Mouse (Mus musculus) olfactory bulb, adult 2 months (tissue): ENCODE results near the gene Lrg1. TPM values are rescaled to one million over a fixed set of nuclear protein-coding genes. Genes with fewer than 3 reads are reported as not detected.
A peak's percentile ranks its signal among the peaks of the same experiment; 100 is the strongest.

Experiments
- H3K27ac ChIP-seq: fragments of 200-500 bp; 2 replicates; pipeline ENCODE4 v1.5.1; 2012; ENCODE audit warnings: low read depth, low read length; ENCODE audit not compliant: insufficient read depth
- H3K4me1 ChIP-seq: fragments of 200-500 bp; 2 replicates; pipeline ENCODE4 v1.6.1; 2012; ENCODE audit warnings: low read length; ENCODE audit not compliant: control insufficient read depth, insufficient read depth
- H3K4me3 ChIP-seq: fragments of 200-500 bp; 2 replicates; pipeline ENCODE4 v1.5.1; 2012; ENCODE audit warnings: mild to moderate bottlenecking, low read depth, low read length, moderate library complexity; ENCODE audit not compliant: insufficient read depth
- CTCF ChIP-seq: fragments of 200-500 bp; IDR thresholded peaks from 2 replicates; pipeline ENCODE4 v1.5.1; 2012; ENCODE audit warnings: low read depth, mild to moderate bottlenecking, low read length, moderate library complexity; ENCODE audit not compliant: insufficient read depth
- POLR2A ChIP-seq: fragments of 200-500 bp; IDR thresholded peaks from 2 replicates; pipeline ENCODE4 v1.6.1; 2012; ENCODE audit warnings: mild to moderate bottlenecking, low read depth, low read length, moderate library complexity; ENCODE audit not compliant: insufficient read depth
- WGBS: fragments of 180-500 bp; shearing (Covaris S2); methylation state at CpG from one replicate; pipeline ENCODE4 v1.1.7; 2018; 5-methylcytosine and 5-hydroxymethylcytosine counted together
- polyA plus RNA-seq: library from polyadenylated mRNA; stranded (reverse); fragments of >200 nt; gene quantifications from 2 replicates; pipeline ENCODE4 v1.2.4, GENCODE M21; 2012; ENCODE audit warnings: low replicate concordance; ENCODE audit not compliant: missing spikeins, insufficient read depth, insufficient read length

Lrg1 gene
- polyA plus RNA-seq = not detected in 2 replicates

- H3K4me1 ChIP-seq = peaks cover 20% of the 10 kb centered on the region
- no peak within 1 kb of the TSS for H3K4me3 ChIP-seq
- WGBS = 67% methylated on average over 2 of the region's 2 CpGs
- TF ChIP-seq POLR2A = no peak
- TF ChIP-seq CTCF = no peak
- H3K27ac ChIP-seq = no peak within 1 kb of the TSS
Observed at GRCm38 (mm10) chr17:56121826-56122225, at the start of gene Lrg1. Gene Lrg1 (minus strand): TSS chr17:56122001.

- WGBS = 55% methylated on average over 9 of the region's 9 CpGs
Observed at GRCm38 (mm10) chr17:56171456-56171855, 49.7 kb upstream of the Lrg1 start.

GRCm38 (mm10) chr17:56170636-56171035 is 48.8 kb upstream of the Lrg1 start:
- WGBS = 34% methylated on average over 10 of the region's 10 CpGs
- H3K27ac ChIP-seq = no peak overlapping the region
- H3K4me1 ChIP-seq = peaks cover 4% of the 10 kb centered on the region; the same call in 1 of the 2 replicates
- TF ChIP-seq POLR2A (no peak), CTCF (no peak)
- no peak overlapping the region for H3K4me3 ChIP-seq

More at GRCm38 (mm10) chr17:56171456-56171855, 49.7 kb upstream of the Lrg1 start:
- H3K27ac ChIP-seq = no peak overlapping the region
- H3K4me1 ChIP-seq = peaks cover 4% of the 10 kb centered on the region; the same call in 1 of the 2 replicates
- H3K4me3 ChIP-seq = no peak overlapping the region
- TF ChIP-seq POLR2A (no peak), CTCF (no peak)

GRCm38 (mm10) chr17:56169830-56170229 is 48.0 kb upstream of the Lrg1 start:
- TF ChIP-seq POLR2A = no peak
- no peak for TF ChIP-seq CTCF
- Histone ChIP-seq H3K4me3 (no peak overlapping the region), H3K4me1 (peaks cover 4% of the 10 kb centered on the region; the same call in 1 of the 2 replicates), H3K27ac (no peak overlapping the region)
- 71% methylated on average over 6 of the region's 6 CpGs for WGBS

- peaks cover 8% of the 10 kb centered on the region for H3K4me1 ChIP-seq
- no peak overlapping the region for H3K4me3 ChIP-seq
- no peak overlapping the region for H3K27ac ChIP-seq
- TF ChIP-seq CTCF (no peak), POLR2A (no peak)
- WGBS = 61% methylated on average over 11 of the region's 11 CpGs
Observed at GRCm38 (mm10) chr17:56165671-56166070, 43.9 kb upstream of the Lrg1 start.

GRCm38 (mm10) chr17:56164510-56164909 is 42.7 kb upstream of the Lrg1 start:
- Histone ChIP-seq H3K4me3 (no peak overlapping the region), H3K4me1 (peaks cover 4% of the 10 kb centered on the region), H3K27ac (no peak overlapping the region)
- TF ChIP-seq CTCF = no peak
- TF ChIP-seq POLR2A = no peak
- 75% methylated on average over 3 of the region's 3 CpGs for WGBS

GRCm38 (mm10) chr17:56163523-56164102 is 41.8 kb upstream of the Lrg1 start:
- TF ChIP-seq CTCF = no peak
- TF ChIP-seq POLR2A = no peak
- no peak overlapping the region for H3K4me3 ChIP-seq
- no peak overlapping the region for H3K27ac ChIP-seq
- H3K4me1 ChIP-seq = peaks cover 4% of the 10 kb centered on the region
- WGBS = 86% methylated on average over 6 of the region's 6 CpGs

GRCm38 (mm10) chr17:56162231-56162774 is 40.5 kb upstream of the Lrg1 start, which contains the start of gene Tnfaip8l1:
Gene Tnfaip8l1 (plus strand): TSS chr17:56162477.
- no peak for TF ChIP-seq CTCF
- no peak for TF ChIP-seq POLR2A
- H3K27ac ChIP-seq = no peak within 1 kb of the TSS
- WGBS = 1% methylated on average over 30 of the region's 30 CpGs

GRCm38 (mm10) chr17:56159729-56160128 is 37.9 kb upstream of the Lrg1 start:
- Histone ChIP-seq H3K27ac (no peak overlapping the region), H3K4me3 (no peak overlapping the region), H3K4me1 (peaks cover 4% of the 10 kb centered on the region)
- 3% methylated on average over 9 of the region's 9 CpGs for WGBS
- TF ChIP-seq POLR2A = no peak
- TF ChIP-seq CTCF = peak; percentile 96

More at GRCm38 (mm10) chr17:56162231-56162774, 40.5 kb upstream of the Lrg1 start, which contains the start of gene Tnfaip8l1:
- H3K4me3 ChIP-seq = peak within 1 kb of the TSS; percentile 52
- H3K4me1 ChIP-seq = peaks cover 4% of the 10 kb centered on the region
